Mouse (Mus musculus) WW6 (cell line): Measurements from ENCODE around the gene Mup5.
"Not testable (repeated sequence)": the region's sequence is repeated elsewhere in the genome, so short reads cannot be mapped to it uniquely, and the experiment has no call there.

Experiments used
- DNase-seq: peaks from one replicate; pipeline ENCODE4 v3.0.0-alpha.2; 2013; ENCODE audit warnings: low read depth, low spot score

The Mup5 gene

GRCm38 (mm10) chr4:61834952-61835708 lies at the start of gene Mup5:
Mup5 (minus strand) TSS chr4:61835233.
- DNase-seq = no peak

DNA sequence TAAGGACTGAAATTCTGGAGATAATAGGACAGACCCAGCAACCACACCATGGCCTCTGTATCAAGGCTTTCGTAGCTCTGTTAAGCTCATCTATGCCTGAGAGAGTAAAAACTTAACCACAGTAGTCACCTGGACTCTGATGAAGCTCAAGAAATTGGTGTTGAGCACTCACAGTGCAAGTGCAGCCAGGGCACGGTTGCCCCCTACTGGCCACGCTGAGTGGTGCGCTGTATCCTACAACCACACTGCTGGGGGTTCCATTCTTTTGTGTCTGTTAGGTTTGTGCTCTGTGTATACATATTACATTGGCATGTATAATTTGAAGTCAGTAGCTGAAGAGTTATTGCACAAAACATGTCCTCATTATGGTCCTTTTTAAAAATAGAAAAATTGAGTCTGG lies 23.1 kb upstream of the Mup5 start:
- no peak for DNase-seq

GRCm38 (mm10) chr4:61855831-61856698 lies 21.0 kb upstream of the Mup5 start:
- DNase-seq = no peak

- DNase-seq = no peak
These were observed 20.3 kb upstream of the Mup5 start for GRCm38 (mm10) chr4:61855344-61855743.

GRCm38 (mm10) chr4:61844758-61845455 lies 9.9 kb upstream of the Mup5 start:
- no peak for DNase-seq

- DNase-seq = no peak
These were observed 5.8 kb downstream of the Mup5 start for GRCm38 (mm10) chr4:61829211-61829610.

DNA sequence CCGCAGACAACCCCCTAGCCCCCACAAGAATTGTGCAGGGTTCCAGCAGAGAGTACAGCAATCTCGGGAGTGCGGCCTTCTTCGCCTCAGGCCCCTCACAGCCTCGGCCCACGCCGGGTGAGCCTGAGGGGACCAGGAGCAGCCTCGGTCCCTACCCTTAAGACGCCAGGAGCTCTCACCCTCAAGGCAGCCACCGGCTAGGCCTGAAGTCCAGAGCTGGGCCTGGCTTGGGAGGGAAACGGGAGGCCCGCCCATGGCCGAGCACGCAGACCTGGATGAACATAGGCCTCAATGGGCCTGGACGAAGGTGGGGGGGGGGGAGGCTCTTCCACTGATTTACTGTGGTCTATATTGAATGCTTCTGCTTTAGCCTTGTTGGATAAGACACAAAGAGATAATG lies 11.8 kb downstream of the Mup5 start:
- no peak for DNase-seq

DNA sequence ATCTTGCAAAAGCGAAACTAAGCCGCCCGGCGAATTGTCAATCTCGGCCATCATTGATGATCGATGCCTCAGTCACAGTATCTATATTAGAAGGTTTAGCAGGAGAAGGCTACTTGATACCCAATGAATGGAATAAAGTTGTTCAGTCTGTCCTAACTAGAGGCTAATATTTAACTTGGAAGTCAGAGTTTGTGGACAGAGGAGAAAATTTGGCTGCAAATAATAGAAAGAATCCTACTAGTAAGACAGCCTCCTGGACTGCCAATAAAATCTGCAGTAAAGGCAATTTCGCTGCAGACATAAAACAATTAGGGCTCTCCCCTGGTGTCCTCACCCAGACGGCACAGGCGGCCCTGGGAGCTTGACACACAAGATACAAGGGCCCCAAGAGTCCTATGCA lies 12.5 kb downstream of the Mup5 start:
- not testable (repeated sequence) for DNase-seq

- no peak for DNase-seq
These were observed 19.4 kb downstream of the Mup5 start for GRCm38 (mm10) chr4:61815602-61816001.

GRCm38 (mm10) chr4:61813435-61813834 lies 21.6 kb downstream of the Mup5 start:
- no peak for DNase-seq

DNA sequence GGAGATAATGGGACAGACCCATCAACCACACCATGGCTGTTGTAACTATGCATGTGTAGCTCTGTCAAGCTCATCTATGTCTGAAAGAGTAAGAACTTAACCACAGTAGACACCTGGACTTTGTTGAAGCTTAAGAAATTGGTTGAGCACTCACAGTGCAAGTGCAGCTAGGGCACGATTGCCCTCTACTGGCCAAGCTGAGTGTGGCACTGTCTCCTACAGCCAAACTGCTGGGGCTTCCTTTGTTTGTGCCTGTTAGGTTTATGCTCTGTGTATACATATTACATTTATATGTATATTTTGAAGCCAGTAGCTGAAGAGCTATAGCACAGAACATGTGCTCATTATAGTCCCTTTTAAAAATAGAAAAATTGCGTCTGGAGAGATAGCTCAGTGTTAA lies 23.8 kb downstream of the Mup5 start:
- not testable (repeated sequence) for DNase-seq

DNA sequence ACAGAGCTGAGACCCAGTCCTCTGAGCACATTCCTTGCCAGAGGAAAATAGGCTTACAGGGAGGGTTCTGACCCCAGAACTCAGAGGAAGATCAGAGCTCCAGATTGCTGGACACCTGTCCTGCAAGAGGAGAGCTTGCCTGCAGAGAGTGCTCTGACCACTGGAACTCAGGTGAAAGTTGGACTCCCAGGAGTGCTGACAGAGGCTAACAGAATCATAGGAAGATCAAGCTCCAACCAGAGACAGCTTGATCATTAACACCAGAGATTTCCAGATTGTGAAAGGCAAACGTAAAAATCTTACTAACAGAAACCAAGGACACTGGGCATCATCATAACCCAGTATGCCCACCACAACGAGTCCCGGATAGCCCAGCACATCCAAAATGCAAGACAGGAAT lies 26.1 kb downstream of the Mup5 start:
- not testable (repeated sequence) for DNase-seq

DNA sequence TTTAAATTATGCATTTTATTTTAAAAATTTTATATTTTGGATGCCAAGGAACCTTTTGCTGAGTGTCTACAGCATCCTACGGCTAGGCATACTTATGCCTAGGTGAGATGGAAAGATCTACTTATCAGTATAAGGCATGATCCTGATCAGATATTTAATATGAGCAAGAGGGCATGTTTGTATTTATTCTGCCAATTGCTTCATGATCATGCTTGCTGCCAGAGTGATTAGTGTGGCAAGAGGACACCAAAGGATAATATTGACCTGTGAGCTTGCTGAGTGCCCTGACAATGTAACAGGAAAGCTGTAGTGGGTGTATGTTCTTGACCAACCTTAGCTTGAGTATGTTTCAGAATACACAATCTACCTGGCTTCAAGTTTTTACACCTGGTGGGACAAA lies 45.3 kb downstream of the Mup5 start:
- not testable (repeated sequence) for DNase-seq

GRCm38 (mm10) chr4:61784231-61784630 lies 50.8 kb downstream of the Mup5 start:
- DNase-seq = not testable (repeated sequence)

DNA sequence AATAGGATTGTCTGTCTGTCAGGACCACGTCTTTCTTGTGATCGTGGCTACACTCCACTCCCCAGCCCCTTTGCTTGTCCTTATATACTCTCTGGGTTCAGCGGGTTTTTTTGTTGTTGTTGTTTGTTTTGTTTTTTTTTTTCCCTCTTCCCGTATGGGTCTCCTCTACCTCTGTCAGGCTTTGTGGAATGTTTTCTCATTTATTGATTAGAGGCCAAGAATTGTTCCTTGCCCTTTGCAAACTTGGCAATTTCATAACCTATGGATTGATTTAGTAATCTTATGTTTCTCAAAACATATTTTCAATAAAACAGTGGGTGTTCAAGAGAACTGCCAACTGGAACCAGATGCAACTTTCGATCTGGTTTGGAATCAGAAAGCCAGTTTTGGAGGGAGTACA lies 52.9 kb downstream of the Mup5 start, which contains the start of gene Mup19:
TSS of gene Mup19 (minus strand) at position 101 of the 400 bp plus-strand sequence.
- not testable (repeated sequence) for DNase-seq
